In the genomic region with DNA sequence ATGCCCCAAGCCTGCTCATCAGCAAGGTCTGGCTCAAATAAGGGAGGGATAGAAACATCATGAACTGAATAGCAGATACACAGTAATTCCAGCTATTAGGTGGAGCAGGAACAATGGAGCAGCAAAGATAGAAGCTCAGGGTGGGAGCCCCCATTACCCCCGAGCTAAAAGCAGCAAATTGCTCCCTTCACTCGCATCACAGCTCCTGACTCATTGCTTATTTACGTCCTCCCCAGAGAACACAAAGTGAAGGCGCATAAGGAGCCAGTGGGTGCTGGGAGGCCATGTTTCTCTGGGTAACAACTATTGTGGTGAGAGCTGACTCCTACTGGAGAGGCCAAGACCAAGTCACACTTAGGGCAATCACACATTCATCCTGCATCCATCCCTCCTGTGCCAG, we compare ENCODE assay signal across 18 mouse cellular contexts. TPM values are rescaled to one million over a fixed set of nuclear protein-coding genes. Genes with fewer than 3 reads are reported as not detected.
"Had no signal": no experiment of that assay in that cellular context is flagged by ENCODE, and none has a peak within 500 bp of the region (broad histone marks: within the 10 kb centered on the region; RNA-seq: fewer than 3 reads in every experiment).

No protein-coding gene starts in this region.

- H3K36me3 ChIP-seq: midbrain, embryonic 10.5 days; midbrain, embryonic 12.5 days; neural tube, embryonic 12.5 days; neural tube, embryonic 15.5 days; stomach, embryonic 15.5 days had no signal

- ATAC-seq: midbrain, embryonic 16.5 days had no signal

- DNase-seq: lung, adult 18-20 months; lung, embryonic 14.5 days; lung, postnatal 10 days; lung, postnatal 4 days; midbrain, embryonic 14.5 days; right cerebral cortex, postnatal 14 days; thymus, adult 18-20 months; thymus, postnatal 14 days had no signal

- H3K4me2 ChIP-seq: lung, embryonic 14.5 days; midbrain, embryonic 12.5 days; neural tube, embryonic 12.5 days; neural tube, embryonic 15.5 days; stomach, embryonic 15.5 days had no signal

- H3K4me1 ChIP-seq: neural tube, embryonic 12.5 days; neural tube, embryonic 15.5 days; stomach, embryonic 15.5 days had no signal

- H3K4me3 ChIP-seq: midbrain, embryonic 10.5 days; midbrain, embryonic 12.5 days; myocyte; neural tube, embryonic 12.5 days; neural tube, embryonic 15.5 days; stomach, embryonic 15.5 days had no signal

- H3K27me3 ChIP-seq: midbrain, embryonic 12.5 days; neural tube, embryonic 12.5 days; neural tube, embryonic 15.5 days; stomach, embryonic 15.5 days had no signal

- H3K9ac ChIP-seq: liver, embryonic 14.5 days; lung, embryonic 14.5 days; midbrain, embryonic 12.5 days; neural tube, embryonic 12.5 days; neural tube, embryonic 15.5 days; stomach, embryonic 15.5 days had no signal

- H3K9me3 ChIP-seq: midbrain, embryonic 10.5 days; midbrain, embryonic 12.5 days; neural tube, embryonic 12.5 days; neural tube, embryonic 15.5 days; stomach, embryonic 15.5 days had no signal

- H3K27ac ChIP-seq: liver, embryonic 14.5 days; midbrain, embryonic 10.5 days; midbrain, embryonic 12.5 days; neural tube, embryonic 12.5 days; neural tube, embryonic 15.5 days; stomach, embryonic 15.5 days; stomach, postnatal 0 days had no signal

RNA-seq across cellular contexts. Expression of gene Nat8l, which starts 34.3 kb away (rescaled TPM):
- total RNA-seq: megakaryocyte-erythroid progenitor cell, adult 5-6 weeks had no signal

RNA-seq across cellular contexts. Expression of gene Gm1673, which starts 46.9 kb away (rescaled TPM):
- total RNA-seq: megakaryocyte-erythroid progenitor cell, adult 5-6 weeks had no signal
